Mouse (Mus musculus) neural tube, embryonic 13.5 days (tissue): ENCODE results near the gene Csnk2b. TPM values are rescaled to one million over a fixed set of nuclear protein-coding genes. Genes with fewer than 3 reads are reported as not detected.

ENCODE experiments used
- ATAC-seq: fragments of 200-750 bp; cut with Nextera tagmentation; 2 replicates; pipeline ENCODE4 v1.8.0; 2017; ENCODE audit warnings: low read depth, mild to moderate bottlenecking, moderate TSS enrichment, moderate library complexity
- H3K27ac ChIP-seq: fragments of 300-500 bp; sonication (generic); replicated peaks from 2 replicates; pipeline ENCODE4 v1.5.1; 2015; ENCODE audit warnings: moderate library complexity, mild to moderate bottlenecking, inconsistent platforms
- H3K27me3 ChIP-seq: fragments of 300-500 bp; sonication (generic); 2 replicates; pipeline ENCODE4 v1.6.1; 2015; ENCODE audit warnings: mild to moderate bottlenecking, inconsistent platforms
- H3K36me3 ChIP-seq: fragments of 300-500 bp; sonication (generic); 2 replicates; pipeline ENCODE4 v1.6.1; 2015; ENCODE audit warnings: mild to moderate bottlenecking, inconsistent platforms
- H3K4me1 ChIP-seq: fragments of 300-500 bp; sonication (generic); replicated peaks from 2 replicates; pipeline ENCODE4 v1.6.1; 2015; ENCODE audit warnings: inconsistent platforms
- H3K4me2 ChIP-seq: fragments of 300-500 bp; sonication (generic); 2 replicates; pipeline ENCODE4 v1.6.1; 2015; ENCODE audit warnings: inconsistent platforms, mild to moderate bottlenecking, moderate library complexity
- H3K4me3 ChIP-seq: fragments of 300-500 bp; sonication (generic); 2 replicates; pipeline ENCODE4 v1.5.1; 2015; ENCODE audit warnings: mild to moderate bottlenecking, inconsistent platforms
- H3K9ac ChIP-seq: fragments of 300-500 bp; sonication (generic); 2 replicates; pipeline ENCODE4 v1.6.1; 2015; ENCODE audit warnings: moderate library complexity, mild to moderate bottlenecking, inconsistent platforms
- H3K9me3 ChIP-seq: fragments of 300-500 bp; sonication (generic); 2 replicates; pipeline ENCODE4 v1.6.1; 2016; ENCODE audit warnings: inconsistent platforms
- WGBS: fragments of 180-500 bp; shearing (Covaris S2); methylation state at CpG from one replicate; pipeline ENCODE4 v1.1.7; 2015; 5-methylcytosine and 5-hydroxymethylcytosine counted together
- polyA plus RNA-seq: library from polyadenylated mRNA; unstranded; fragments of >200 nt; fragmentation: Nextera tagmentation; extraction: Ambion mirVana; gene quantifications from 2 replicates; pipeline ENCODE4 v1.2.1, GENCODE M21; 2015

Csnk2b gene
- polyA plus RNA-seq, 1 experiment from 2014 or later: 339 TPM

DNA sequence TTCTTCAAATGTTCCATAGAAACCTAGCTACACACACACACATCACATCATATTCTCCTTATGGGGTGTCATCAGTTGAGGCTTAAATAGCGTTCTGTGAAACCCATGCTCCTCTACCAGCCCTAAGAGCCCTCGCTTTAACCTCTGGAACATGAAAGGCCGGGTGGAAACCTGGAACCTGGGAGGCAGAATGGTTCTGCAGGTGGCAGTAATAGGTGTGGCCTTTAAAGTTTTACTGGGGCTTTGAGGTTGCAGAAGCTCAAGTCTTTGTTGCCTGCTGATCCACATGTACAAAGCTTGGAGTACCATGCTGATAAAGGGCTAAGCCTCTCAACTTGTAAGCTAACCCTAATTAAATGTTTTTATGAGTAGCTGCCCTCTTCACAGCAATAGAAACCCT lies 25.5 kb upstream of the Csnk2b start:
- H3K27ac ChIP-seq: 0 out of 2 replicates have a peak overlapping the region, but pooled peaks have one; percentile 46
- 62% methylated on average over 3 of the region's 3 CpGs for WGBS

DNA sequence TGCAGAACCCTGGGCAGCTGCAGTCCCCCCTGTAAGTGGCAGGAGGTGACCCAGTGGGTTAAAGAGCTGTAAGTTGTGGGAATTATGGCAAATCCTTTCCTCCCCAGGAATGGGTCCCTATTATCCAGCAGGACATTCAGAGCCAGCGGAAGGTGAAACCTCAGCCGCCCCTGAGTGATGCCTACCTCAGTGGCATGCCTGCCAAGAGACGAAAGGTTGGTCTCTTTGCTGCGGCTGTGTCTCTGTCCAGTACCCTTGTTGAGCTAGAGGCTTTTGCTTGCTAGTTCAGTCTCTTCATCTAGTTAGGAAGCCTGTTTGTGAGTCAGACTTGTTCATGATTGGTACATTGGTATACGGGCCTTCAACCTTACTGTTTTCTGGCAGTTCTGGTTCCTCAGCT lies 24.3 kb upstream of the Csnk2b start:
- ATAC-seq: no peak
- Histone ChIP-seq H3K4me1 (no peaks in the 10 kb centered on the region), H3K27ac (no peak overlapping the region; the same call in 1 of the 2 replicates), H3K36me3 (peaks cover 98% of the 10 kb centered on the region), H3K9me3 (no peaks in the 10 kb centered on the region), H3K9ac (no peak overlapping the region), H3K4me3 (no peak overlapping the region), H3K4me2 (no peak overlapping the region), H3K27me3 (no peaks in the 10 kb centered on the region)
- WGBS: 92% methylated on average over 5 of the region's 5 CpGs

More for the DNA sequence above, 25.5 kb upstream of the Csnk2b start:
- peaks cover 97% of the 10 kb centered on the region for H3K36me3 ChIP-seq
- ATAC-seq: no peak
- no peaks in the 10 kb centered on the region for H3K9me3 ChIP-seq
- H3K4me1 ChIP-seq: no peaks in the 10 kb centered on the region
- no peak overlapping the region for H3K9ac ChIP-seq
- no peaks in the 10 kb centered on the region for H3K27me3 ChIP-seq
- H3K4me2 ChIP-seq: no peak overlapping the region
- no peak overlapping the region for H3K4me3 ChIP-seq

DNA sequence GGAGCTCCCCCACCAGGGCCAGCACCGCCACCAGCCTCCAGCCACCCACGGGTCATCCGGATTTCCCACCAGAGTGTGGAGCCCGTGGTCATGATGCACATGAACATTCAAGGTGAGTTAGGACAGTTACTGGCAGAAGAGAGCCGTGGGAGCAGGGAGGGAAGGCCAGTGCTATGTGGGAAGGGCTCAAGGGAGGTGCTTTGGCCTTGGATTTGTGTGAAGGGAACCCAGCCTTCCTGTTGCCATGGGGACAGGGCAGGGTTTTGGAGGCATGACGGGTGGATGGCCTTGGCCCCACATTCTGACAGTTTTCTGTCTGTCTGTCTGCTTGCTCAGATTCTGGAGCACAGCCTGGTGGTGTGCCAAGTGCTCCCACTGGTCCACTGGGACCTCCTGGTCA lies 20.1 kb upstream of the Csnk2b start:
- no peaks in the 10 kb centered on the region for H3K9me3 ChIP-seq
- WGBS: 88% methylated on average over 6 of the region's 6 CpGs
- ATAC-seq: no peak
- peaks cover 88% of the 10 kb centered on the region for H3K36me3 ChIP-seq
- peaks cover 20% of the 10 kb centered on the region for H3K4me1 ChIP-seq
- H3K9ac ChIP-seq: no peak overlapping the region
- no peak overlapping the region for H3K27ac ChIP-seq
- no peak overlapping the region for H3K4me2 ChIP-seq
- no peak overlapping the region for H3K4me3 ChIP-seq
- no peaks in the 10 kb centered on the region for H3K27me3 ChIP-seq

DNA sequence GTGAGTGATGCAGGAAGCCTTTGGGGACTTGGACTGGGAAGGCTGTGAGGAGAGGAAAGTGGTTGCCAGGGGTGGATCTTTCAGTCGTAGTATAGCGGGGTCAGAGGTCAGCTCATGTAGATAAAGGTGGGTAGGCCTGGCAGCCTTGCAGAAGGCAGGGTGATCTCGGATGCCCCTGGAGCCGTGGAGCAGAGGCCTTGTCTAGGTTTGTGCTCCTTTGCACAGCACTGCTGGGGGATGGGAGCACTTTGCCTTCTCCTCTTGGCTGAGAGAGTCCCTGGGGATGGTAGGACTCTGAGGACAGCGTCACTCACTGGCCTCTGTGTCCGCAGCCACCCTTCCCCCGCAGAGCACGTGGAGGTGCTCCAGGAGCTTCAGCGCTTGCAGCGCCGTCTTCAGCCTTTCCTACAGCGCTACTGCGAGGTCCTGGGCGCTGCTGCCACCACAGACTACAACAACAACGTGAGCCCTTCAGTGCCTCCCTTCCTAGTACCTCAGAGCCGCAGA lies 18.7 kb upstream of the Csnk2b start:
- no peak for ATAC-seq
- Histone ChIP-seq H3K9me3 (no peaks in the 10 kb centered on the region), H3K27me3 (no peaks in the 10 kb centered on the region), H3K4me3 (no peak overlapping the region), H3K36me3 (peaks cover 74% of the 10 kb centered on the region), H3K27ac (no peak overlapping the region), H3K4me1 (peaks cover 29% of the 10 kb centered on the region), H3K9ac (no peak overlapping the region), H3K4me2 (no peak overlapping the region)
- 77% methylated on average over 14 of the region's 16 CpGs for WGBS

DNA sequence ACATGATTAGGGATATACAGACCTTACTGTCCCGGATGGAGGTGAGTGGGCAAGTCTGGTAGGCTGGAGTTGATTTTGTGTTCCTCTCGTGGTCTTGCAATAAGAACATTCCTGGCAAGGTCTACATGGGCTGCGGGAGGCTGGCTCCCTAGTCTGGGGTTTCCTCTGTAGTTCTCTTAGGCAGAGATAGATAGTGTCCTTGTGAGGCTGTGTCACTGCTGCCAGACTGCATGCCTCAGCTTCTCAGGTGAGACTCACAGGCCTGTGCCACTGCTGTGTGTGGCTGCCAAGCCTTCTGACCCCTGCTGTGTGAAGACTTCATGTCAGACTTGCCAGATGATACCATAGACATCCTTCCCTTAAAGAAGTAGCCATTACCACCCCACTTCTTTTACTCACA lies 17.4 kb upstream of the Csnk2b start:
- H3K4me3 ChIP-seq: no peak overlapping the region
- H3K4me2 ChIP-seq: no peak overlapping the region
- WGBS: 92% methylated on average over 3 of the region's 3 CpGs
- H3K9ac ChIP-seq: peak overlapping the region; percentile 41; the same call in 1 of the 2 replicates
- H3K4me1 ChIP-seq: peaks cover 31% of the 10 kb centered on the region
- peaks cover 61% of the 10 kb centered on the region for H3K36me3 ChIP-seq
- H3K9me3 ChIP-seq: no peaks in the 10 kb centered on the region
- ATAC-seq: no peak
- H3K27me3 ChIP-seq: no peaks in the 10 kb centered on the region
- H3K27ac ChIP-seq: no peak overlapping the region

GRCm38 (mm10) chr17:35135591-35136320 lies 13.9 kb upstream of the Csnk2b start:
- WGBS: under 1% methylated on average over 43 of the region's 43 CpGs
- Histone ChIP-seq H3K9me3 (no peaks in the 10 kb centered on the region), H3K27ac (peak overlapping the region; percentile 93), H3K4me2 (peak overlapping the region; percentile 88), H3K36me3 (peaks cover 29% of the 10 kb centered on the region), H3K27me3 (no peaks in the 10 kb centered on the region), H3K9ac (peak overlapping the region; percentile 92), H3K4me1 (peaks cover 39% of the 10 kb centered on the region), H3K4me3 (peak overlapping the region; percentile 81)
- peak; percentile 72 for ATAC-seq

DNA sequence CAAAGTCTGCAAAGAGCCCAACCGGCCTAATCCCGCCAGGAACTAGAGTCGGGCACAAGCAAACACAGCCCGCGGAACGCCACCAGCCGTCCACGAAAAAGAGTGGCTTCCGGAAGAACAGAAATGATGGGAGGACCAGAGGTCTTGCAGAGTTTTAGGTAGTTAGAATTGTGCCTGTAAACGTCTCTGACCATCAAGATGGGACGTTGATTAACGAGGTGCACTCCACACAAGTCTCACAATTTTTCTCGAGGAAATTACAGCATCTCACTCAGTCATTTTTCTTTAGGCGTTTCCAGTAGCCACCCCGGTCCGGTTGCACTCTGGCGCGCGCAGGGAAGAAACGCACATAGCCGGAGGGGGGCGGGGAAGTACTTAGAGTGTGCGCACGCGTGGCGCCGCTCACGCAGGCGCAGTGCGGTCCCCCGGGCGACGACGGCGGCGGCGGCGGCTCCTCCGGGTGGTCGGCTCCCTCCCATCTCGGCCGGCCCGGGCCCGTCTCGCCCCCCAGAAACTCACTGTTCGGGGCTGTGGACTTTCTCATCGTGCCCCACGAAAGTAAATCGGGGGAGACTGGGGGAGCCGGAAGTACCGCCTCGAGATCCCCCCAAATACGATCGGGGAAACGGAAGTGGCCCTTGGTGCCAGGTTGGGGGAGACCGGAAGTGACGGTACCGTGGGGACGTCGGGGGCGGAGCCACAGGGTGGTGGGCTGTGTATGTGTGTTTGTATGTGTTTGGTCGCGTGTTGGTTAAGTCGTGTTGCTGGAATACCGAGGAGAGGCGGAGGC lies 13.1 kb upstream of the Csnk2b start, which contains the start of gene Bag6:
Gene Bag6, plus strand, starts transcription at position 378 of the 790 bp plus-strand sequence.
- Histone ChIP-seq H3K4me3 (peak within 1 kb of the TSS; percentile 81), H3K9me3 (no peaks in the 10 kb centered on the region), H3K36me3 (peaks cover 29% of the 10 kb centered on the region), H3K9ac (peak within 1 kb of the TSS; percentile 92), H3K27me3 (no peaks in the 10 kb centered on the region), H3K27ac (peak within 1 kb of the TSS; percentile 93), H3K4me1 (peaks cover 39% of the 10 kb centered on the region), H3K4me2 (peak within 1 kb of the TSS; percentile 88)
- peak; percentile 96 for ATAC-seq
- 0% methylated on average over 64 of the region's 66 CpGs for WGBS

DNA sequence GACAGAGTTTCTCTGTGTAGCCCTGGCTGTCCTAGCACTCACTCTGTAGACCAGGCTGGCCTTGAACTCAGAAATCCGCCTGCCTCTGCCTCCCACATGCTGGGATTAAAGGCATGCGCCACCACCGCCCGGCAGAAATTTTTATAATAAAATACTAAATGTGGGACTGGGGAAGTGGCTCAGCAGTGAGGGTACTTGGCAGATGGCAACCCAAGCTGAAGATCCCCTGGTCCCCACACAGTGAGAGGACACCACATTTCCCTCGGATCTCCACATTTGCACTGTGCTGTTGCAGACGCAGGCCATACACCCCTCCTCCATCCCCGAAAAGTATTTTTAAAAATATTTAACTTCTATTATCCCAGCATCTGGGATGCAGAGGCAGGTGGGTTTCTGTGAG lies 11.7 kb upstream of the Csnk2b start:
- Histone ChIP-seq H3K27ac (no peak overlapping the region), H3K9me3 (no peaks in the 10 kb centered on the region), H3K9ac (no peak overlapping the region), H3K4me2 (no peak overlapping the region; the same call in 1 of the 2 replicates), H3K27me3 (no peaks in the 10 kb centered on the region), H3K4me3 (no peak overlapping the region), H3K4me1 (peaks cover 36% of the 10 kb centered on the region), H3K36me3 (peaks cover 20% of the 10 kb centered on the region)
- ATAC-seq: no peak
- WGBS: 92% methylated on average over 7 of the region's 7 CpGs

GRCm38 (mm10) chr17:35132174-35132560 lies 10.3 kb upstream of the Csnk2b start:
- WGBS: 72% methylated on average over 3 of the region's 3 CpGs
- peaks cover 33% of the 10 kb centered on the region for H3K4me1 ChIP-seq
- no peak overlapping the region for H3K27ac ChIP-seq
- no peak overlapping the region for H3K9ac ChIP-seq
- H3K4me3 ChIP-seq: no peak overlapping the region
- peaks cover 16% of the 10 kb centered on the region; the same call in 1 of the 2 replicates for H3K36me3 ChIP-seq
- H3K9me3 ChIP-seq: no peaks in the 10 kb centered on the region
- no peak overlapping the region for H3K4me2 ChIP-seq
- H3K27me3 ChIP-seq: no peaks in the 10 kb centered on the region
- no peak for ATAC-seq

- Histone ChIP-seq H3K9me3 (no peaks in the 10 kb centered on the region), H3K27ac (no peak within 1 kb of the TSS), H3K4me2 (no peak within 1 kb of the TSS), H3K4me1 (peaks cover 33% of the 10 kb centered on the region), H3K36me3 (peaks cover 16% of the 10 kb centered on the region; the same call in 1 of the 2 replicates), H3K4me3 (no peak within 1 kb of the TSS), H3K27me3 (no peaks in the 10 kb centered on the region), H3K9ac (0 out of 2 replicates have a peak within 1 kb of the TSS, but pooled peaks have one; percentile 5)
- 81% methylated on average over 15 of the region's 15 CpGs for whole genome bisulfite sequencing
- no peak for ATAC-seq
Observed at GRCm38 (mm10) chr17:35131500-35132173, 9.8 kb upstream of the Csnk2b start, which contains the start of gene Apom. Gene Apom (minus strand): TSS chr17:35132050.

DNA sequence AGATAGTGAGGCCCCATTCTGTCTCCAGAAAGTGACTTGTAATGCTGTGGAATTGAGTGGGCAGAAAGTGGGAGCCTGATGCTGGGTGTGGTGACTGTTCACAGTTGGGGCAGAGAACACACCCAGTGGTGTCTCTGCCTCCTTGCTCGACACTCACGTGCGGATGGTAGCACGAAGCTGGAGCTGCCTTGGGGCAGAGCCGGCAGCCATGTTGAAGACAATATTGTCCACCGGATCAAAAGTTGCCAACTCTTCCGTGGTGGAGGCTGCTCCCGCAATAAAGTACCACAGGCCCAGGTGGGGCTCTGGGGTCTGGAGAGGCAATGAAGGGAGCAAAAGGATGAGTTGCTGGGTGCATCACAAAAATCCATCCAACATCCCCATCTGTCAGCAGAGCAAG lies 9.2 kb upstream of the Csnk2b start:
- Histone ChIP-seq H3K9me3 (no peaks in the 10 kb centered on the region), H3K4me1 (peaks cover 33% of the 10 kb centered on the region), H3K27me3 (no peaks in the 10 kb centered on the region), H3K4me3 (no peak overlapping the region), H3K36me3 (peaks cover 16% of the 10 kb centered on the region; the same call in 1 of the 2 replicates), H3K9ac (no peak overlapping the region), H3K4me2 (no peak overlapping the region), H3K27ac (no peak overlapping the region)
- ATAC-seq: no peak
- 87% methylated on average over 8 of the region's 8 CpGs for WGBS
